Mouse (Mus musculus): ENCODE measurements at regions not wholly inside any gene's neighbourhood (a gene's known extent, or its start where the extent isn't known, plus 50 kb on each side); places are given as distances from the start of the nearest gene placed in this dataset.

DNA sequence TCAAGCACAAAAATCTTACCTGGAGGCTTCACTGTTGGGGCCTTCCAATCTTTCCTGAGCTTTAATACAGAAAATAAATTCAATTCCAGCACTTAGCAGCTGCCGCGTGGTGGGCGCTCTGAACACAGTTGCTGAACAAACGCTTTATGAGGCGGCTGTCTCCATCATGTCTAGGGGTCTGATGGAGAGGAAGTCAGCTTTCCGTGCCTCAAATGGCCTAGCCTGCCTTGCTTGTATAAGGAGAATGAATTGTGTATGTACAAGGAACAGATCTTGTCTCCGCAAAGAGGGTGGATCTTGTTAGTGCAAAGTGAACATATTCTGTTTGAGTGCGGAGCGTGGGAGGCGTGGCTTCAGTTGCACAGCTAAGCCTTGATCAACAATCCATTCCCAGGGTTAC lies 155.4 kb downstream of the Unc5cl start:
- Histone ChIP-seq H3K27me3 (replicated peaks; ENCODE audit: control insufficient read depth, insufficient read depth, low read length) (no peaks in the 10 kb centered on the region), H3K4me2 (ENCODE audit: low read length) (no peak overlapping the region), H3K36me3 (ENCODE audit: control insufficient read depth, insufficient read depth, low read length) (no peaks in the 10 kb centered on the region), H3K27ac (ENCODE audit: low read depth, low read length) (no peak overlapping the region), H3K4me3 (ENCODE audit: low read length) (no peak overlapping the region), H3K9me3 (ENCODE audit: control insufficient read depth, low read length) (no peaks in the 10 kb centered on the region; the same call in 1 of the 2 replicates), H3K4me1 (ENCODE audit: control insufficient read depth, insufficient read depth, low read depth, low read length) (no peaks in the 10 kb centered on the region; the same call in 1 of the 2 replicates), H3K9ac (ENCODE audit: low read depth, low read length) (no peak overlapping the region; the same call in 1 of the 2 replicates)
- WGBS = 80% methylated on average over 10 of the region's 10 CpGs
- no peak for ATAC-seq

DNA sequence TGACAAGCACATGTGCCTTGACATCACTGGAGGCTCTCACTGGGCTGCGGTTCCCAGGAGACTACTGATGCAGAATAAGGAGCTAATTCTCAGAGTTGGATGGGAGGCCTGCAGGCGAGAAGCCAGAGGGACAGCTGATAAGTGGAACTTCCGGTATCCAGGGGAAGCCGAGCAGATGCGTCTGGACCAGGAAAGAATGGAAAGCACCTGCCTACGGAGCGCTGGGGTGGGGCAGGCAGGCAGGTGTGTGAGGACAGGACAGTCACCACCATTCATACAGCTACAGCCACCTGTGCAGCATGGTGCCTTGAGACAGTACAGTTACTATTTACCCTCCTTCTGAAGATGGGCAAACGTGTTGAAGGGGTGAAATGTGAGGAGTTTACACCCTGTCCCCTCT lies 156.1 kb downstream of the Unc5cl start:
- Histone ChIP-seq H3K27me3 (replicated peaks; ENCODE audit: control insufficient read depth, insufficient read depth, low read length) (no peaks in the 10 kb centered on the region), H3K36me3 (ENCODE audit: control insufficient read depth, insufficient read depth, low read length) (no peaks in the 10 kb centered on the region), H3K27ac (ENCODE audit: low read depth, low read length) (no peak overlapping the region), H3K9me3 (ENCODE audit: control insufficient read depth, low read length) (no peaks in the 10 kb centered on the region; the same call in 1 of the 2 replicates), H3K9ac (ENCODE audit: low read depth, low read length) (no peak overlapping the region), H3K4me1 (ENCODE audit: control insufficient read depth, insufficient read depth, low read depth, low read length) (no peaks in the 10 kb centered on the region; the same call in 1 of the 2 replicates), H3K4me2 (ENCODE audit: low read length) (no peak overlapping the region), H3K4me3 (ENCODE audit: low read length) (no peak overlapping the region)
- 80% methylated on average over 8 of the region's 8 CpGs for WGBS
- ATAC-seq = no peak

DNA sequence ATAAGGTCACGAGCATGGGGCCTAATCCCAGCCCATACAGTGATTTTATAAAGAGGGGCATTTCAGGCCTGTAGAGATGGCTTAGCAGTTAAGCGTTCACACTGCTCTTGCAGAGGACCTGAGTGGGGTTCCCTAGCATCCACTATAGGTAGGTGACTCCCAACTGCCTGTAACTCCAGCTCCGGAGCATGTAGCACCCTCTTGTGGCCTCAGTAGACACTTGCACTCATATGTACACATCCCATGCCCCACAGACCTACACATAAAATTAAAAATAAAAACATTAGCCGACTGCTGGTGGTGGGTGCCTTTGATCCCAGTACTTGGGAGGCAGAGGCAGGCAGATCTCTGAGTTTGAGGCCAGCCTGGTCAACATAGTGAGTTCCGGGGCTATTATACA lies 158.8 kb downstream of the Unc5cl start:
- Histone ChIP-seq H3K27ac (ENCODE audit: low read depth, low read length) (no peak overlapping the region), H3K4me3 (ENCODE audit: low read length) (no peak overlapping the region), H3K4me1 (ENCODE audit: control insufficient read depth, insufficient read depth, low read depth, low read length) (no peaks in the 10 kb centered on the region; the same call in 1 of the 2 replicates), H3K9ac (ENCODE audit: low read depth, low read length) (no peak overlapping the region), H3K4me2 (ENCODE audit: low read length) (no peak overlapping the region), H3K9me3 (ENCODE audit: control insufficient read depth, low read length) (no peaks in the 10 kb centered on the region; the same call in 1 of the 2 replicates), H3K36me3 (ENCODE audit: control insufficient read depth, insufficient read depth, low read length) (no peaks in the 10 kb centered on the region), H3K27me3 (replicated peaks; ENCODE audit: control insufficient read depth, insufficient read depth, low read length) (no peaks in the 10 kb centered on the region)
- 92% methylated on average over 5 of the region's 5 CpGs for WGBS
- ATAC-seq = no peak

DNA sequence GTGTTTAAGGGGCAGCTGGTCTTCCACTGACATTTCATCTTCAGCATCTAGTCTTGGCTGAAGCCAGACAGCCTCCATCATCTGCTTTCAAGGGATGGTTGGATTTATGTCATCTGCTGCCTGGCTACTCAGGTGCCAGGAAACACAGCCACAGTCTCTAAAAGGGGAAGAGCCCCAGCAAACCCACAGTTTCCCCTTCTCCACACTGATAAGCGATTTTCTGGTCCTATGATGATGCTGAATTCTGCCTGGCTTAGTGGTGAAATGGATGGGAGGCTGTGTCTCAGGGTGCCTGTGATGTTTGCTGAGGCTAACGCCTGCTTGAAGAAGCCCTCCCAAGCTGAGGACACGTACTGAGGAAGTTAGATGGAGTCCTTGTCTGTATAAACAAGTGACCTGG lies 160.5 kb downstream of the Unc5cl start:
- no peak overlapping the region for H3K4me2 ChIP-seq (ENCODE audit: low read length)
- no peaks in the 10 kb centered on the region for H3K36me3 ChIP-seq (ENCODE audit: control insufficient read depth, insufficient read depth, low read length)
- H3K4me3 ChIP-seq (ENCODE audit: low read length) = no peak overlapping the region
- H3K9ac ChIP-seq (ENCODE audit: low read depth, low read length) = no peak overlapping the region
- H3K27me3 ChIP-seq (replicated peaks; ENCODE audit: control insufficient read depth, insufficient read depth, low read length) = no peaks in the 10 kb centered on the region
- H3K4me1 ChIP-seq (ENCODE audit: control insufficient read depth, insufficient read depth, low read depth, low read length) = no peaks in the 10 kb centered on the region; the same call in 1 of the 2 replicates
- no peaks in the 10 kb centered on the region; the same call in 1 of the 2 replicates for H3K9me3 ChIP-seq (ENCODE audit: control insufficient read depth, low read length)
- H3K27ac ChIP-seq (ENCODE audit: low read depth, low read length) = no peak overlapping the region
- no peak for ATAC-seq
- 78% methylated on average over 3 of the region's 3 CpGs for WGBS

DNA sequence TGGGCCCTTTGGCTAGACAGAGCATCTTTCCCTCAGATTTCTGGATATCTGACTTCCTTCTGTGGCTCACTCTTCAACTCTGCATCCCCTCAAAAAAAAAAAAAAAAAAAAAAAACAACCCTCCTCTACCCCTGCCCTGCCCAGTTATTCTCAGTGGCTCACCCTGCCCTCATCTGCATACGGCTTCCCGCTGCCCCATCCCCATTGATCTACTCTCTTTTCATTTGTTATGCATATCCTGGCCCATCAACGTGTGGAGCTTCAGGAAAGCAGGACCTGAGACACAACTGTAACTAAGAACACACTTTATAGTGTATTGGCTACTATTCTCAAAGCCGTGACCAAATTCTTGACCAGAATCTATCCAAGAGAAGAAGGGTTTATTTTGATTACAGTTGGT lies 161.5 kb downstream of the Unc5cl start:
- Histone ChIP-seq H3K27me3 (replicated peaks; ENCODE audit: control insufficient read depth, insufficient read depth, low read length) (no peaks in the 10 kb centered on the region), H3K4me2 (ENCODE audit: low read length) (no peak overlapping the region), H3K9ac (ENCODE audit: low read depth, low read length) (no peak overlapping the region), H3K4me3 (ENCODE audit: low read length) (no peak overlapping the region), H3K36me3 (ENCODE audit: control insufficient read depth, insufficient read depth, low read length) (no peaks in the 10 kb centered on the region), H3K27ac (ENCODE audit: low read depth, low read length) (no peak overlapping the region), H3K9me3 (ENCODE audit: control insufficient read depth, low read length) (no peaks in the 10 kb centered on the region; the same call in 1 of the 2 replicates), H3K4me1 (ENCODE audit: control insufficient read depth, insufficient read depth, low read depth, low read length) (no peaks in the 10 kb centered on the region; the same call in 1 of the 2 replicates)
- 18% methylated on average over 4 of the region's 4 CpGs for WGBS
- ATAC-seq = no peak

DNA sequence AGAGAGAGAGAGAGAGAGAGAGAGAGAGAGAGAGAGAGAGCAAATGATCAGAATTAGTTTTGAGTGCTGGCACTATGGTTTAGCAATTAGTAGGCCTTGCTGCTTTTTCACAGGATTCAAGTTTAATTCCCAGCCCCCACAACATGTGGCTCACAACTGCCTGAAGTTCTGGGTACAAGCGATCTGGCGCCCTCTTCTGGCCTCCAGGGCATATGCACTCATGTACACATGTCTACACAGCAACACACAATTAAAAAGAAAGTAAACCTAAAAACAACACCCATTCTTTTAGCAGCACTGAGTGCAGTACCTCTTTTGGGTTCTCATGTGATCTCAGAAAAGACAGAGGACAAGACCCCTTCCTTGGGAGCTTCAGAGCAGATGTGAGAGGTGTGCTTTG lies 166.2 kb downstream of the Unc5cl start:
- ATAC-seq = no peak
- no peak overlapping the region for H3K9ac ChIP-seq (ENCODE audit: low read depth, low read length)
- no peaks in the 10 kb centered on the region for H3K27me3 ChIP-seq (replicated peaks; ENCODE audit: control insufficient read depth, insufficient read depth, low read length)
- H3K36me3 ChIP-seq (ENCODE audit: control insufficient read depth, insufficient read depth, low read length) = no peaks in the 10 kb centered on the region
- WGBS = 77% methylated on average over 2 of the region's 2 CpGs
- H3K4me1 ChIP-seq (ENCODE audit: control insufficient read depth, insufficient read depth, low read depth, low read length) = no peaks in the 10 kb centered on the region
- no peak overlapping the region for H3K27ac ChIP-seq (ENCODE audit: low read depth, low read length)
- no peak overlapping the region for H3K4me2 ChIP-seq (ENCODE audit: low read length)
- H3K9me3 ChIP-seq (ENCODE audit: control insufficient read depth, low read length) = peaks cover 2% of the 10 kb centered on the region; the same call in 1 of the 2 replicates
- H3K4me3 ChIP-seq (ENCODE audit: low read length) = no peak overlapping the region

DNA sequence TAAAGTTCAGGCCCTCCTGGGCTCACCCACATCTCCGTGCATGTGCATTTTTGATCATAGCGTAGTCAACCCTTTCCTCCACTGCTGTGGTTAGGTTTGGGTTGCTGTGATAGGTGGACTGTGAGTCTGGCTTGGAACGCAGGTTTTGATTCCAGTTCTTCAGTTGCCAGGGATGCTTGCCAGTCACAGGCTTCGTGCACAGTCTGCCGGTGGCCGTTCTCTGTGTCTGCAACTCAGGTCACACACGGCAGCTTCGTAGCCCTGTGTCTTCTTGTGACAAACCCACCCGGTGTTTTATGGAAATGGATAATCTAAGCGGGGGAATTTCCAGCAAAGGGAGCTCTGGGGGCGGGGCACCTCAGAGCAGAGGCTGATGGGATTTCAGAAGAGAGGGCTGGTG lies 167.0 kb downstream of the Unc5cl start:
- no peaks in the 10 kb centered on the region for H3K27me3 ChIP-seq (replicated peaks; ENCODE audit: control insufficient read depth, insufficient read depth, low read length)
- H3K4me3 ChIP-seq (ENCODE audit: low read length) = no peak overlapping the region
- peaks cover 2% of the 10 kb centered on the region; the same call in 1 of the 2 replicates for H3K9me3 ChIP-seq (ENCODE audit: control insufficient read depth, low read length)
- H3K4me1 ChIP-seq (ENCODE audit: control insufficient read depth, insufficient read depth, low read depth, low read length) = no peaks in the 10 kb centered on the region; the same call in 1 of the 2 replicates
- H3K9ac ChIP-seq (ENCODE audit: low read depth, low read length) = no peak overlapping the region
- H3K36me3 ChIP-seq (ENCODE audit: control insufficient read depth, insufficient read depth, low read length) = no peaks in the 10 kb centered on the region
- WGBS = 90% methylated on average over 11 of the region's 11 CpGs
- H3K4me2 ChIP-seq (ENCODE audit: low read length) = no peak overlapping the region
- no peak for ATAC-seq
- no peak overlapping the region for H3K27ac ChIP-seq (ENCODE audit: low read depth, low read length)

DNA sequence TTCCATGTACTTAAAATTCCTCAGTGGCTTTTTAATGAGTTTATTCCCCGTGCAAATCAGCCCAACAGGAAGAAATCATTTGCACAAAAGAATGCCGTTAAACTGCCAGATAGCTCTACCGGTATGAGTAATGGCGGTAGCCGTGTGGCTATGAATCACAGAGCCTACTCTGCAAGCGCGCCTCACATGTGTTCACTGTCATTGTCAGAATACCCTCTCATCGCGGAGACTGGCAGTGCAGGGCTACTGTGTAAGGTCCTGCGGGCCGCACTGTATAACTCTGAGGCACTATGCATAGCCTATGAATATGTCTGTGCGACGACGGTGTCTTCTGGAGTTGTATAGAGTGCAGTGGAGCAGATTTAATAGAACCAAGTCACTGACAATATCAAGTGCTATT lies 170.2 kb downstream of the Unc5cl start:
- Histone ChIP-seq H3K4me2 (ENCODE audit: low read length) (no peak overlapping the region), H3K27me3 (replicated peaks; ENCODE audit: control insufficient read depth, insufficient read depth, low read length) (no peaks in the 10 kb centered on the region), H3K9ac (ENCODE audit: low read depth, low read length) (no peak overlapping the region), H3K4me1 (ENCODE audit: control insufficient read depth, insufficient read depth, low read depth, low read length) (no peaks in the 10 kb centered on the region; the same call in 1 of the 2 replicates), H3K36me3 (ENCODE audit: control insufficient read depth, insufficient read depth, low read length) (no peaks in the 10 kb centered on the region), H3K4me3 (ENCODE audit: low read length) (no peak overlapping the region), H3K27ac (ENCODE audit: low read depth, low read length) (no peak overlapping the region), H3K9me3 (ENCODE audit: control insufficient read depth, low read length) (peaks cover 2% of the 10 kb centered on the region; the same call in 1 of the 2 replicates)
- WGBS = 86% methylated on average over 14 of the region's 14 CpGs
- peak; percentile 78 for ATAC-seq

DNA sequence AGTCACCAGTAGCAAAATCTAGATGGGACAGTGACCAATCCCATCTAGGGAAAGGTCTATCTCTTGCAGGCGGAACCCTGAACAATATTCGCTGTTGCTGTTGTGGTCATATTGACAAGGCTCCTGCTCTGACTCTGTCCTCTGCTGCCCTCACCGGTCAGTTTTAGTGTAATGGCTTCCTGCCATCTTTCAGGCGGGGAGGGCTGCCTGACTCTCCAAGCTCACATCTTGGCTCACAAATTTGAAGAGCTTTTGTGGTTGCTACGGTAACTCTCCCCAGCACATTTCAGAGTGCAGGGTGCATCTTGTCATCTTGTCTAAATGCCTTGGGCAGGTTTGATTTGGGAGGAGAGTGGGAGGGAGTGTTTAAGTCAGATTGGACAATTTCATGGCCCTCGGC lies 171.3 kb downstream of the Unc5cl start:
- WGBS = 75% methylated on average over 6 of the region's 6 CpGs
- no peaks in the 10 kb centered on the region for H3K27me3 ChIP-seq (replicated peaks; ENCODE audit: control insufficient read depth, insufficient read depth, low read length)
- peak; percentile 54; the same call in 1 of the 2 replicates for ATAC-seq

More for the DNA sequence above, 171.3 kb downstream of the Unc5cl start:
- no peak overlapping the region for H3K4me3 ChIP-seq (ENCODE audit: low read length)
- peaks cover 2% of the 10 kb centered on the region; the same call in 1 of the 2 replicates for H3K9me3 ChIP-seq (ENCODE audit: control insufficient read depth, low read length)
- no peak overlapping the region for H3K9ac ChIP-seq (ENCODE audit: low read depth, low read length)
- no peak overlapping the region for H3K27ac ChIP-seq (ENCODE audit: low read depth, low read length)
- no peak overlapping the region for H3K4me2 ChIP-seq (ENCODE audit: low read length)
- no peaks in the 10 kb centered on the region; the same call in 1 of the 2 replicates for H3K4me1 ChIP-seq (ENCODE audit: control insufficient read depth, insufficient read depth, low read depth, low read length)
- H3K36me3 ChIP-seq (ENCODE audit: control insufficient read depth, insufficient read depth, low read length) = no peaks in the 10 kb centered on the region
